Mouse (Mus musculus) spleen, adult 18-20 months (tissue): ENCODE data around the gene Mical3.

Experiments used
- DNase-seq, 2 experiments: peaks; one replicate each; pipeline ENCODE4 v3.0.0; 2022; ENCODE audit warnings: mixed read lengths in 2 of 2

Mical3 gene

GRCm38 (mm10) chr6:121130773-121131172, at the start of gene Mical3:
TSS of gene Mical3 (minus strand) at chr6:121130999.
- DNase-seq: no peak

- no peak for DNase-seq
Observed at GRCm38 (mm10) chr6:121179846-121180245, 49.0 kb upstream of the Mical3 start.

DNA sequence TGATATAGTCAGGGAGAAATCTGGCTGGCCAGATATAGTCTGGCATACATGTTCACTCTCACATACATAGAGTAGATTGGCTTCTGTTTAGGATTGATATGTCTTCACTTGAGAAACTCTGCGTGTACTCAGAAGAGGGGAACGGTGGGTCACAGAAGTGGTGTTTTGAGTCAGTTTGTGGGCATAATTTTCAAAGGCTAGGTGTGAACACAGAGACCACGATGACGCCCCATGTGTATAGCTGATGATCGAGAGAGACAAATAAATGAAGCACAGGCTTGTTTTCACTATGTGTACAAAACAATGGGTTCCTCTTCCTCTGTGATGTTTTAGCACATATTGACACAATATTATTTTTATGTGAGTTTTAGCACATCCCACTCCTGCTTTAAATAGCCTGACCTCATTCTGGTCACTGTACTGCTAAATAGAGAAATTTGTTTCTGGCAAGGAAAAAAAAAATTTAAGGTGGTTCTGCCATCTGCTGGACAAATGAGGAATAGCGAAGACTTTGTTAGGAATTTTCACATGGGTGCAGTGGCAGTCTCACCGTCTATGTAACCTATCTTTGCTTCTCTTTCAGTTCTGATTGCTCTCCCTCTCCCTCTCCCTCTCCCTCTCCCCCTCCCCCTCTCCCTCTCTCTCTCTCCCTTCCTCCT, 48.0 kb upstream of the Mical3 start:
- peak in 1 of 2 experiments; percentile 48 for DNase-seq

DNA sequence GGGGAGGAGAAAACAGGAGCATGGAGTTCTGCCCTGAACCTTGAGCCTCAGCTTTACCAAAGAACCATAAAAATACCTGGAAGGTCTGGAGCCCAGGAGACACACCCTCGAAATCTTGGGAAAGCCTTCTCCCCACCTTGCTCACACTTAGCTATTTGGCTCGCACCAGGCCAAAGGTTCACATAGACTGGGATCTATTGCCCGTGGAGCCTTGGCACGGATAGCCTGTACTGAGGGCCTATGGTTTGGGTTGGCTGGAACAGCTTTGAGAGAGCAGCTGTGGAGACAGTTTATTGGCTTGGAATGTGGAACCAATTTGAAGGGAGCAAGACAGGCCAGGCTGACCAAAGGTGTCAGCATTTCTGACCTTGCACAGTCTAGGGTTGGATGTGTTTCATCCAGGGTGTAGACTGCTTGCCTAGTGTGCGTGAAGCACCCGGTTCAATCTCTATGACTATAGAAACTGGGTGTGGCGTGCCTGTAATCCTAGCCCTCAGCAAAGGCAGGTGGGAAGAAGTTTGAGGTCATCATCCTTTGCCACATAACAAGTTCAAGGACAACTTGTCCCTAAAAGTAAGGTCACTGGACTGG, 46.4 kb upstream of the Mical3 start:
- DNase-seq: no peak

- no peak for DNase-seq
Observed at GRCm38 (mm10) chr6:121176731-121177098, 45.9 kb upstream of the Mical3 start.

DNA sequence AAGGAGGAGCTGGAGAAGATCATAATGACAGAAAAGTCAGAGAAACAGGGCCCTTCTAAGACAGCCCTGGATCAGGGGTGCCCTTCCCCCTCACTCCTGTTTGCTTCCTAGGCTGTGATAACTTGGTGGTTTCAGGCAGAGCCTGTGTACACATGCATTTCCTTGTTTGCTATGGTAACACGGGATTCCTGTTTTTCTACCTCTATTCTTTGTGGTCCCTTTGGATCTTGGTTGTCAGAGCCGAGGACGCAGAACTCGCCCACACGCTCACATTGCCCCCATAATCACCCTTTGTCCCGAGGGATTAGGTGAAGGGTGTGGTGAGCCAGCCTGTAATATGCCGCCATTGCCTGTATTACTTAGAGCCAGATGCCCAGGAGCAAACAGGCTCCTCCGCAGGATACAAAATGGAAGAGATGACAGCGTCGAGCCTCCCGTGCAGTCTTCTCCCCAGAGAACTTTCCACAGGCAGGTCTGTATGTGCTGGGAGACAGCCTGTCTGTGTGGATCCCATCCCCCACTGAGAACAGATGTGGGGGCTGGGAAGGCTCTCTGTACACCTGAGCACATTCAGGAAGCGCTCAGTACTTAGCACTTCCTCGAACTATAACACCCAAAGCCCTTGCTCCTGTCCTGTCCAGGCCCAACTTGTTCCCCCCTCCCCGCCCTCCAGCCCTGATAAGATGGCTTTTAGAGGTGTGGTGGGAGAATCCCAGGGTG, 45.4 kb upstream of the Mical3 start:
- no peak for DNase-seq

DNA sequence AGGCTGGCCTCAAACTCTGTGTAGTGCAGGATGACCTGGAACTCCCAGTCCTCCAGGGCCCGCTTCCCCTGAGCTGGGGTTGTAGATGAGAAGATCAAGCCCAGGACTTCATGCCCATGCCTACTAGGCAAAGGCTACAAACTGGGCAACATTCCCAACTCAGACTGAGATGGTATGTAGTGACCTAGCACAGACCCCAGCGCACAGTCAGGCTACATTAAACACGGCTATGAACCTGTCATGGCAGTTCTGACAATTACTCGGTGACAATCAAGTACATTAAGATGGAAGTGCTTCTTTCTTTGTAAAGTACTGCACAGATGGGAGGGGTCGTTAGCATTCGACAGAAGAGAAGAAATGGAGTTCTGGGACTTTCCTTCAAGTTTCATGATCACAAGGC, 44.0 kb upstream of the Mical3 start:
- no peak for DNase-seq

- no peak for DNase-seq
Observed at GRCm38 (mm10) chr6:121173471-121173870, 42.7 kb upstream of the Mical3 start.

- no peak for DNase-seq
Observed at GRCm38 (mm10) chr6:121171102-121171501, 40.3 kb upstream of the Mical3 start.

DNA sequence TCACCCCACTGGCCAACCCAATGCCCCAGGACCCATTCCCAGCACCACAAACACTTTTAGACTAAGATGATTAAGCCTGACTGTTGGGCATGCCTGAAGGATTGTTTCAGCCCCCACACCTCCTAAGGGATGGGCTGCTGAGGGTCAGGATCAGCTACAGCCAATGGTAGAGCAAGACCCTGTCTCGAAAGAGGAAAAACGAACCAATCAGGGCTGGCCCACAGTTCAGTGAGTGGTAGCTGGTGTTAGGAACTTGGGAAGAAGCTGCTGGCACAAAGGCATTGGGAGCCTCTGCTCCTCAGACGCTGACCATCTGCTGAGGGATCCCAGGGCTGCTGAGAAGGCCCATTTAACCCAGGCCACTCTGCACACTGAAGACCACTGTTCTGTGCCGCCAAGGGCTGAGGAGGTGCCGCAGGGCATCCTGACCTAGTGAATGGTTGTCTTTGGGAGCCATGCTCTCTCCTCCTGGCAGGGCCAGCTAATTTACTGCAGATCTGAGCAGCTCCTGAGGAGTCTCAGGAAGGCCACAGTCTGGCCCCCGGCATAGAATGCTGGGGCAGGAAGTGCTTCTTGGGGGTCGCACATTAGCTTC, 36.7 kb upstream of the Mical3 start:
- DNase-seq: no peak

GRCm38 (mm10) chr6:121166098-121166552, 35.3 kb upstream of the Mical3 start:
- DNase-seq: no peak

GRCm38 (mm10) chr6:121162616-121163015, 31.8 kb upstream of the Mical3 start:
- DNase-seq: no peak

DNA sequence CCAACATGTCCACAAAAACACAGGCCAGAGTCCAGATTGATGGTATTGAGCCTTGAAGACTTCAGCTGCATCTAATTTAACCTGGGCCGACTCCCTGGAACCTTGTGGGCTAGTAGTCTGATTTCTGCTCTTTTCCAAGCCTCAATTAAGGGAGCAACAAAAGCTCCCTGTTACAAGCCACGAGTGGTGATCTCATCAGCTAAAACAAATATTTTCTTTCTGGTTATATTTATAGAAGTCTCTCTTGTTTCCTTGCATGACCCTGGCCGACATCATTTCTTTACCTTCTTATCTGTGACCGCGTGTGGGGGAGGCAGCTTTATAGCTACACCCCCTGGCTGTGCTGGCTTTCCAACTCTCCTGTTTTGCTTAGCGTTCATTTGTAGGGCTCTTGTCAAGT, 29.3 kb upstream of the Mical3 start:
- no peak for DNase-seq

DNA sequence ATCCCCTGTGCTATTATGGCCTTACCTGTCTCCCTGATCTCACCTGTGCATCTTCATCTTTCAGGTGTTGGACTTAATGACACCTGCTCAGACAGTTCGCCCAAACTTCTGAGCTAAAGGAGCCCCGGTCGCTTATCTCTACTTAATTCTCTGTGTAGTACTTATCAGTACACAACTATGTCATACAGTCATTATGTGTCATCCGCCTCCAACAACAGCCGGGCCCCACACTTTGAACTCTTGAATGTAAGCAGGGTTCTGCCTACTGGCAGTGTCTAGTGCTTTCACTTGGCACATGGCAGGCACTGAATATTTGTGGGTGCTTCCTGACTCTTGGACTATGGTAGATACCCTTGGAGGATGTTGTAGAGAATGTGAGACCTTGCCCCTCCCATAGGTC, 28.8 kb upstream of the Mical3 start:
- DNase-seq: no peak

DNA sequence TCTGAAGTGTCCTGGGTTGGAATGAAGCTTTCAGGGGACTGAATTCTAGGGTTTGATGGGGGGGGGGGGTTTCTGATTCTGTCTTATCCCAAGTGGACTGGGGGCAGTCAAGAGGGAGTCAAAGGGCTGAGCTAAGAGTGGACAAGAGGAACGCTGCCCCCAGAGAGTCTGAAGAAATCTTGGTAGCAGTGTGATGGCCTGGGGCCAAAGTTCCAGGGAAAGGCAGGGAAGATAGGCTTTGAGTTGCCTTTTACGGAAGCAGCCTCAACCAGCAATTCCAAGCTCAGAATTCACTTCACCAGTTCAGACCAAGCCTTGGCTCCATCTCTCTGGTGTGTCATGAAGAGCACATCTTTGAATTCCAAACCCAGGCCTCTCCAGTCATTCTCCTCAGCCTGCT, 25.2 kb upstream of the Mical3 start:
- DNase-seq: no peak

GRCm38 (mm10) chr6:121154451-121155300, 23.9 kb upstream of the Mical3 start:
- no peak for DNase-seq

- DNase-seq: no peak
Observed at GRCm38 (mm10) chr6:121153177-121153576, 22.4 kb upstream of the Mical3 start.

- DNase-seq: no peak
Observed at GRCm38 (mm10) chr6:121151732-121152131, 20.9 kb upstream of the Mical3 start.

DNA sequence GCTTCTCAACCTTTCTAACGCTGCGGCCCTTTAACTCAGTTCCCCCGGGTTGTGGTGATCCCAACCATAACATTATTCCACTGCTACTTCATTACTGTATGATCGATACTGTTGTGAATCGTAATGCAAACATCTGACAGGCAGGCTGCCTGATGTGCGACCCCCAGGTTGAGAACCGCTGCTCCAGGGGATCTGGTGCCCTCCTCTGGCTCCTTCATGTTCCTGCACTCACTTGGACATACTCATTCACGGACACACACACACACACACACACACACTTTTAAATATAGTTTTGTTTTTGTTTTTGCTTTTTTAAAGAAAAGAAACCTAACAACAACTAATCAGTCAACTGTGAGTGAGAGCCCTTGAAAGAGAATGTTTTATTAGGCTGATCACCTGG, 19.3 kb upstream of the Mical3 start:
- DNase-seq: no peak

GRCm38 (mm10) chr6:121149420-121149819, 18.6 kb upstream of the Mical3 start:
- DNase-seq: no peak

DNA sequence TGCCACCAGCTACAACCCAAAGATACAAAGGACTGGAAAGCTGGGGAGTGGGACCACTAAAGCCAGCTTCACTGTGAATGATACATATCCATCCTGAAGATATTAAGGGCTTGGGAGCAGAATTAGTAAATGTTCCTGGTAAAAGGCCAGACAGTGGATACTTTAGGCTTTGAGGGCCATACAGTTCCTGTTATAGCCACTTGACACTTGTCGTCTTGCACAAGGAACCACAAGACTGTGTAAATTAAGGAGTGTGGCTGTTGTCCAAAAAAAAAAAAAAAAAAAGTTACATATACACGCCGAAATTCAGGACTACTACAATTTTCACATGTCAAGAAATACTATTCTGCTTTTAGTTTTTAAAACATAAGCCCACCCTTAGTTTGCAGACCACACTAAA, 17.6 kb upstream of the Mical3 start:
- DNase-seq: no peak

DNA sequence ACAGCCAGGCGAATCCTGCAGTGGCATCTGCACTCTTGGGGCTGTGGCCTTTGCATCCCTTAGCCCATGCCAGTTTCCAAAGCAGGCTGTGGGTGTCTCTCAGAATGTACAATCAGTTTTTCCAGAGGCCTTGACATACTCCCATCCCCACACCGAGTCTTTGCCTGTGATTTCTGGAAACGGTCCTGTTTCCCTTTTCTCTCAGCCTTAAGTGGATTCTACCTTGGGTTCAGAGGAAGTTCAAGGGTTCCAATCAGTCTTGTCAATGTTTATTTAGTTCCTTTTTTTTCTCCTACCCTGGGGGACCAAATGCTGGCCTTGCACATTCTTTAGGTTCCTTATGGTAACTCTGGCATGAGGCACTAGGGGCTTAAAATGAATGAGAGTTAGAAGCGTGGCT, 16.0 kb upstream of the Mical3 start:
- no peak for DNase-seq

GRCm38 (mm10) chr6:121145906-121146305, 15.1 kb upstream of the Mical3 start:
- no peak for DNase-seq
